Mouse (Mus musculus) heart, postnatal 0 days (tissue): ENCODE results near the gene Ccl5.

Source experiments
- CTCF ChIP-seq: IDR thresholded peaks from 2 replicates; pipeline ENCODE4 v1.5.1; 2016; ENCODE audit warnings: antibody characterized with exemption, control low read depth, low read depth
- EP300 ChIP-seq: IDR thresholded peaks from 2 replicates; pipeline ENCODE4 v1.6.1; 2016; ENCODE audit warnings: antibody characterized with exemption, low read depth

DNA sequence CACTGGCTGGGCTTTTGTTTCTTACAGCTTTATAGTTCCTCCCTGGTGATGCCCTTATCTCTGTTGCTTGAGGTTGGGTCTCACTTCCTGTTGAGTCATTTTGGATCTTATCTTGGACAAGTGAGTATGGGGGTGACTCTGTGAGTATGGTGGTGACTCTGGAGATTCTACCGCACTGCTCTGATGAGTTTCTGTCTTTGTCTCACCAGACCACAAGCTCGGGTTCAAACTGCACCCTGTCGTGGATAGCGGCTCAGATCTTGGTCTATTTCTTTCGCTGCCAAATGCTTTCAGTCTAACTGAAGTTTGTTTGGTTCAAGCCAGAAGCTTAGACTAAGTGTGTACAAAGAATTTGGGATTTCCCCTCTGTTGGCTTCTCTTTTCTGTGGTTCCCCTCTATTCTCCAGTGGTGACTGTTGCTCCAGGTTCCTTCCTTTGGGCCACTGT, 19.9 kb upstream of the Ccl5 start:
- TF ChIP-seq CTCF, result no peak
- TF ChIP-seq EP300, result no peak
